Mouse (Mus musculus) granulocyte monocyte progenitor cell, adult 5-6 weeks (primary cell): ENCODE measurements around the gene H2afv. TPM values are rescaled to one million over a fixed set of nuclear protein-coding genes. Genes with fewer than 3 reads are reported as not detected.
A peak's percentile ranks its signal among the peaks of the same experiment; 100 is the strongest.
"Not testable (repeated sequence)": the region's sequence is repeated elsewhere in the genome, so short reads cannot be mapped to it uniquely, and the experiment has no call there.

ENCODE experiments used
- ATAC-seq: replicated peaks from 2 replicates; pipeline ENCODE4 v1.8.0; 2016; ENCODE audit warnings: mild to moderate bottlenecking, moderate TSS enrichment, inconsistent platforms; ENCODE audit not compliant: poor library complexity, severe bottlenecking
- total RNA-seq, 2 experiments: library from RNA; stranded (forward) in 1 of 2; stranded (reverse) in 1 of 2; fragments of 200-712, 200-1000 nt in 1 of 2; fragments of >200 nt in 1 of 2; fragmentation: Nextera tagmentation in 1 of 2; gene quantifications; 2 replicates each; pipeline ENCODE4 v1.2.3; 2014 to 2017

H2afv gene
- total RNA-seq, 2 experiments from 2014 or later: 143 to 264 TPM

DNA sequence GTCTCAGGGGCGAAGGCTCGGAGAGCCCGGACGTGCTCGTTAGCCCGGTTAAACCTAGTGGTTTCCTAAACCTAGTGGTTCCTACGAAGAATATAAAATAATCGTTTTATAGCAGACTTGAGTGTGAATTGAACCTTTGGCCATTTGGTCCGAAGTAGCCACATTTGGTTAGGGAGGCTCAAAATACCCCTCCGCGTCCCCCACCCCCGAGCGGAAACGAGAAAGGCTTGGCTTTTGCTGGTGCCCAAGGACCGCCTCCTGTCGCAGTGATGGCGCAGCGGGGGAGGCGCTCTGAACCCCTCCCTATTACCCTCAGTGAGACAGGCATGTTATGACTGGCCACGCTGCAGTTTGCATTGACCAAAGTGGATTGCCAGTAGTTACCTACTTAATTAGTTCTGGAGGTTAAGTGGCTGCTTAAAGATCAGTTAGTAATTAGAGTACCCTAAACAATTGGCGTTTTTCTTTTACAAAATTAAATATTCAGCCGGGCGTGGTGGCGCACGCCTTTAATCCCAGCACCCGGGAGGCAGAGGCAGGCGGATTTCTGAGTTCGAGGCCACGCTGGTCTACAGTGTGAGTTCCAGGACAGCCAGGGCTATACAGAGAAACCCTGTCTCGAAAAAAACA lies 27.7 kb downstream of the H2afv start:
- ATAC-seq: peak; percentile 36

DNA sequence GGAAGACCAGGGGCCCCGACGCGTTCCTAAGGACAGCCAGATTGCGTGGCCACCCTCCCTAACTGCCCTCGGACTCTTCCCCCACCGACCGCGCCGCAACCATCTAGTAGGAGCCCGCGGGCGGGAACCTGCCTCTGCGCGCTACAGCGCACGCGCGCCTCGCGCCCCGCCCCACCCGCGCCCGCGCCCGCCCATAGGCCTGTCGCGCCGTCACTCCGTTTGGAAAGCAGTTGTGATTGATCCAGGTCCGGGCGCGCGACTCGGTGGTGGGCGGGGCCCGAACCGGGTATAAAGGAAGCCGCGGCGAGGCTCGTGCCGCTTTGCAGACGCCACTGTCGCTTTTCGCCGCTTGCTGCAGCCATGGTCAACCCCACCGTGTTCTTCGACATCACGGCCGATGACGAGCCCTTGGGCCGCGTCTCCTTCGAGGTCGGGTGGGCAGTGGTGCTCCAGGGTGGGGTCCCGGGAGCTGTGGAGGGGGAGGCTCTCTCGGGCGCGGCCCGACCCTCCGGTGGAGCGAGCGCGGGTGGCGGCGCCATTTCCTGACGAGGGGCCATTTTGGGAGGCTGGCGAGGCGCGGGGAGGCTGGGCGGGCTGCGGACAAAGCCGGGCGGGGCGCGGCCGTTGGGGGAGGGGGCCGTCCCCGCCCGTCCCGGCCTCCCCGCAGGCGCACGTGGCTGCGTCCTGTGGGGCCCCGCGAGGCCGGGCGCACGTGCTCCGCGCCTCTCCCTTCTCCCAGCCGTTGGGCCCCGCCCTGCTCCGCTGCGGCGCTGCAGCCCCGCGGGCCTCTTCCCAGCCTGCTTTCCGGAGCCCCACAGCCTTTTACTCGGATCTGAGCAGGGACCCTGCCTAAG lies 28.5 kb downstream of the H2afv start:
- ATAC-seq: peak; percentile 66

DNA sequence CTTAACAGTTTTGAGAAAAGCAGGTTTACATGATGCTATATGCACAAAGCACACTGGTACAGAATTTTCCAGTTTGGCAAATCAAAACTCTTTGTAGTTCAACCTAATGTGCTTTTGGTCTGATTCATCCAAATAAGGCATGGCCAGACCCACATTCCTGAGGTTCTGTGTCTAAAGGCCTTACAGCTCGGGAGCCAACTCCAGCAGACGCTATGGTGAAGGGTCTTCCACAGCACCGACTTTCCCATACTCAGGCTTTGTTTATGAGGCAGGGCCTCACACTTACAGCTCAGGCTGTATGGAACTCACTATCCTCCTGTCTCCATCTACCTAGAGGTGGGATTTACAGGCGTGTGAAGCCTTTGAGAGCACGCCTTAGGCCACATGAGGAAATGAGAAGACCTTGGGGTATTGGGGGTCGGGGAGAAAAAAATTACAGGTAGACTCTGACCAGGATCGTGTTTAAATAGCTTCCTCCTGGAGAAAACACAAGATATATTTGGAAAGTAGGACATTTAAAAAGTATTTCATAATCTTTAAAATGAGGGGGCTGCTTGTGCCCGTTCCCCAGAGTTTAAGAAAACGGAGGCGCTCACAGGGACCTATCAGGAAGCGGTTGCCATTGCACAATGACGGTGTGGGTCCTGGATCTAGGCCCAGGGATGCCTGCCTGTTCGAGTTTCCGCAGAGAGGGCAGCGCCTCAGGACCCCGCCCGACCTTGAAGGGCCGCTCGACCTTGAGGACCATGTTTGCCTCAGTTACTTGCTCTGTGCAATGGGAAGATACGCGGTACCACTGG lies 29.3 kb downstream of the H2afv start, which contains the start of gene Ppia:
Gene Ppia, plus strand, starts transcription at position 693 of the 800 bp plus-strand sequence.
- ATAC-seq: peak; percentile 64

DNA sequence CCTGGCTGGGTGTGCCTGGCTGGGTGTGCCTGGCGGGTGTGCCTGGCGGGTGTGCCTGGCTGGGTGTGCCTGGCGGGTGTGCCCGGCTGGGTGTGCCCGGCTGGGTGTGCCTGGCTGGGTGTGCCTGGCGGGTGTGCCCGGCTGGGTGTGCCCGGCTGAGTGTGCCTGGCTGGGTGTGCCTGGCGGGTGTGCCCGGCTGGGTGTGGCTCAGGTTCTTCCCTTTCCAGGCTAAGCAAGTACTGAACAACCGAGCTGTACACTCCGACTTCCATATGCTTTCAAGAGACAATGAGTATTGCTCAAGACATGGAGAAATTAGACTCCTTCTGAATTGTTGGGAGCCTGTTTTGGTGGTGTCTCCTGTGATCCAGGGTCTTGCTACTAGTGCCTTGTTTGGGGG lies 31.0 kb downstream of the H2afv start:
- ATAC-seq: no peak

DNA sequence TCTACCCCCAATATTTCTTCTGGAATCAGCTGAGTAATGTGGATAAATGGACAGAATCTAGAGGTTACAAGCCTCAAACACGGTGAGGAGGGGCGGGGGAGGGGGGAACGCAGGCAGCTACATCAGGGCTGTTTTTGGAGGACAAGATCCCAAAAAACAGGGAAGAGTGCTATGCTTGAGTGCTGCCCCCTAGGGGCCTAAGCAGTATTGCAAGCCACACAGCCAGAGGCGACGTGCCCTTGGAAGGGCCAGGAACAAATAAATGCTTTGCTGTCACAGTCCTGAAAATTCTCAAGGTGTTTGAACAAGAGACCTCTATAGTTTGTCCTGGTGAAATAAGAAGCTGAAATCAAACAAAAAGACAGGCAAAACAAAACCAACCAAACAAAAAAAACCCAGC lies 32.6 kb downstream of the H2afv start:
- ATAC-seq: peak; percentile 16

DNA sequence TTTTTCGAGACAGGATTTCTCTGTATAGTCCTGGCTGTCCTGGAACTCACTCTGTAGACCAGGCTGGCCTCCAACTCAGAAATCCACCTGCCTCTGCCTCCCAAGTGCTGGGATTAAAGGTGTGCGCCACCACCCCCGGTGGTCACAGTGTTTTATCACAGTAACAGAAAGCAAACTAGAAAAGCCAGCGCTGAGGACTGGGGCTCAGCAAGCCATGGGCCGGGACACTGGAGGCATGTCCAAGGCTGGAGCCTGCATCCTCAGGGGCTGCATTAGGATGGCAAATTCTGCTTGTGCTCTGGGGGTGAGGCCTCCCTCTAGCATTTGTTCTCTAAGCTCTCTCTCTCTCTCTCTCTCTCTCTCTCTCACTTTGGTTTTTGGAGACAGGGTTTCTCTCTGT lies 33.5 kb downstream of the H2afv start:
- not testable (repeated sequence) for ATAC-seq

DNA sequence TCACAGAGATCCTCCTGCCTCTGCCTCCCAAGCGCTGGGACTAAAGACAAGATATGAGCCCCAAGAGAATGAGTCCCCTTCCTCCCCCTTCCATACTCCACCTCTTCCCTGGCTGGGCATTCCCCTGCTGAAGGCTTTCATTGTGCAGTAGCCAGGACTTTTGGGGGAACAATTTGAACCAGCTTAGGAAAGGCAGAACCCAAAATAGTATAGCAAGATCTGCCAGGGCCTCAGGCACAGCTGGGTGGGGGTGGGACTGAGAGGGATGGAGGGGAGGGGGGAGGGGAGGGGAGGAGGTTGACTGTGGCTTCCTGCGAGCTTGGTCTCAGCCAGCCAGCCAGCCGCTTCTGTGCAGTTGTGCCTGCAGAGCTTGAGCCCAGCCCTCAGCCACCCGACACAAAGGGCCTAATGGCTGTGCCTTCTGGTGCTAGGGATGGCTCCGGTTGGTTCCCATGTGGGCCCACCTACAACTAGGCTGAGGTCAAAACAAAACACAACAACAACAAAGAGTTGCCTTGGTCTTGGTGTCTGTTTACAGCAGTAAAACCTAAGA lies 34.1 kb downstream of the H2afv start:
- no peak for ATAC-seq

DNA sequence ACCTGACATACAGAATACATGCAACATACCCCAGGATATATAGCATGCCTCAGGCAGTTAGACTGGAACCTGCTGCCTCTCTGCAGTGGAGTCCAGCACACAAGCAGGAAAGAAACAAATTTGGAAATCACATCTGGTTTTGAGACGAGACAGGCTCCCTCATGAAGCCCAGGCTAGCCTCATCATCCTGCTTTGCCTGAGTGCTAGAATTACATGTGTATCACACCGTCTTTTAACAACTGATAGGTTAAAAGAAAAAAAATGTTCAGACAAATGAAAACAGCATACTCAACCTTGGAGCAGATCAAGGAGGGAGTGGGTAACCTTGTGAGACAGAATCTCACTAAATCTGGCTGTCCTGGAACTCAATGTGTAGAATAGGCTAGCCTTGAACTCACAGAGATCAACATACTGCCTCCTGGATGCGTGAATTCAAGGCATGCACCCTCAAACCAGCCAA lies 37.1 kb downstream of the H2afv start:
- no peak for ATAC-seq

DNA sequence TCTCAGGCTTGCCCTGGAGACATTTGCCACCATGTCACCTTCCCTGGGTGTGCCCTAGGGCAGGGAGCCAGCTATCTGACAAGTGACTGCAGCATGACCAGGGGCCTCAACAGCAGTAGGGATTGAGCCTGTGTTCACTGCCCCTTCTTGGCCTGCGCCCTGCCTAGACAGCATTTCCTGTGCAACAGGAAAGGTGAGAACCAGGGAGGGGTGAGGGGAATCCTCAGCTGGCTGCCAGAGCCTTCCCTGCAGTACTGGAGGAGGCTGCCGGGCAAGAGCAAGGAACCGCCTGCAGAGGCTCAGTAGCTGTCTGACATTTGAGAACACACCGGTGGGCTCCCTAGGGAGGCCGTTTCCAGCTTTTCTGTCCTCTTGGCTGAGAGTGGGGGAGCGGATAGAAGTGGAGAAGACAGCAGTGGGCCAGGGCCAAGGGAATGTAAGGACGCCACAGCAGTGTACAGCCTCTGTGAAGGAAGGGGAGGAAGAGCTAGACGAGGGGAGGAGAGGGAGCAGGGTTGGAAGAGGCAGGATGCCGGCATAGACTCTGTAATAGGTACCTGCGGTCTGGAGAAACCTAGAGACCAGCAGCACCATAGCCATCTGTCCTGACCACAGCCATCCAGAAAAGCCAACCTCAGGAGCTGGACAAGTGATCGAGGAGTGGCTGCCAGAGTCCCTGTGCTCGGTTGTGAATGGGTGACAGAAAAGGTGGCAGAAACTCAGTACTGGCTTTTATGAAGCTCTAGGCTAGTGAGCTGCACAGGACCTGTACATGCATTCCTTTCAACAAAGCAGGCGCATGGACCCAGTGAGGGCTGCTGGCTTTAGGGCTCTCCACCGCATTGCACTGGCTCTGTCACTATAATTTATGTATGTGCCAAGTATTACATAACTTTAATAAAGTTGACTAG lies 37.7 kb downstream of the H2afv start:
- no peak for ATAC-seq

DNA sequence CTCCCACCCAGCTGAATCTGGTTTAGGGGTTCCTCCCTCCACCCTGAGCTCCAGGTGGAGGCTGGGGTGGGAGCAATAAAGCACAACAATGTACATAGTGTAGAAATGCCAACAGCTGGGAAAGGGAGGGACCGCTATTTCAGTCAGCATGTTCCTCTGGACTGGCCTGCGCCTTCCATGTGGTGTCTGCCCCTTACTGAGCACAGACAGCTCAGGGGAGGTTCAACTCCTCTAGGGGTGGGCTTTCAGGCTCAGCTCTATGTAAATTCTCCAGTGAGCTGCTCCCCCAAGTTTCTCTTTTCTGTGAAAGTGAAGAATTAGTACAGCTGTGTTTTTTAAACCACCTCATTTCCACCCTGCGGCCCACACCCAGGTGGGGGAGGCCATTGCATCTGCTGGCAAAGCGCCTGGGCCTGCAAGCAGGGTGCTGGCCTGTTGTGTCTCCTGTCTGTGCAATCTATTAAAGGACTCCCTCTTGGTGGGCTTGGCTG lies 38.6 kb downstream of the H2afv start:
- no peak for ATAC-seq

DNA sequence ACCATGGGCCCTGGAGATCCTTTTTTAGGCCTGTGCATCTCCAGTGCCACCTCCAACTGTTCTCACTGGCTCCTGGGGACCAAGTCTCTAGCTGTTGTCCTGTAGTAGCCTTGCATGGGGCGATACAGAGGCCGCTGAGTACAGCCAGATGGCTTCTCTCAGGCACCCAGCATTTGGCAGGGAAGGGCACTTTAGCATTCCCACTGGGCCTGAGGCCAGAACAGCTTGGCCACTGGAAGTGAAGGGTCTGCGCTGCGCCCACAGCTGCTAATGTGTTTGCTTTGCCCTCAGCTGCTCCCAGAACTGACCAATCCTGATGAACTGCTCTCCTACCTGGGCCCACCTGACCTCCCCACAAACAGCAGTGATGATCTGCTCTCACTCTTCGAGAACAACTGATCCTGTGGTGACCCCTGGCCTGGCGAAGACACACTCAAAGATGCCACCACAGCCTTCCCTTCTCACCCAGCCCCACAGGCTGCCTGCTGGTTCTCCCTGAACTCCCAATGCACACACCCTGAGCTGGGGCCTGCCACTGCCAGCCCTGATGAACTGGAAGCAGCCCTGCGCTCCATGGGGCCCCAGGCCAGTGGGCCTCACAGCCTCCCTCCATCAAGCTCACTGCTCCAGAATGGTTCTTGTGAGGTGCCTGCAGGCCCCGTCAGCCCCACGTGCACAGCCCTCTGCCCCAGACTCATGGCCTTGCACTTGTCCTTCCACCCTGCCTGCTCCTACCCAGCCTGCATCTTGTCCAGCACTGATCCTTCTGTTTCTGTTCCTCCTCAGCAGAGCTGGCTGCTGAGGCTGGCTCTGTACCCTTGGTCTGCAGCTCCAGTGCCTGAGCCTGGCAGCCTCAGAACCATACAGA lies 39.3 kb downstream of the H2afv start:
- ATAC-seq: no peak

DNA sequence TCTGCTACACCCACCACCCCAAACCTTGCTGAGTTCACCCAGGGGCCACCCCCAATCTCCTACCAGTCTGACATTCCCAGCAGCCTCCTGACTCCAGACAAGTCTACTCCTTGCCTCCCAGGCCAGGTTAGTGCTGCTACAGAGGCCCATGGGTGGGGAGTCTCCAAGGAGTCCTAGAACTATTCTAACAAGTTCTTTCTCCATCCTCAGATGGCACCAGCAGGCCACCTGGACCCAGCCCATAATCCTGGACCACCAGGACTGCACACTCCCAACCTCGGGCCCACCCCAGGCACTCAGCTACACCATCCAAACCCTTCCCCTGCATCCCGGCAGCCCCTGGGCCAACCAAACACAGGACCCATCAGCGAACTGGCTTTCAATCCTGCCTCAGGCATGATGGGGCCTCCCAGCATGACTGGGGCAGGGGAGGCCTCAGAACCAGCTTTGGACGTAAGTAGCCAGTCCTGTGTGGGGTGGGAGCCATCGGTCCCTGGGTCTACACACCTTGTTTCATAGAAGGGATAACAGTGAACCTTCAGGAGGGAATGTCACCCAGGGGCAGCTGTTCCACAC lies 40.3 kb downstream of the H2afv start:
- no peak for ATAC-seq

DNA sequence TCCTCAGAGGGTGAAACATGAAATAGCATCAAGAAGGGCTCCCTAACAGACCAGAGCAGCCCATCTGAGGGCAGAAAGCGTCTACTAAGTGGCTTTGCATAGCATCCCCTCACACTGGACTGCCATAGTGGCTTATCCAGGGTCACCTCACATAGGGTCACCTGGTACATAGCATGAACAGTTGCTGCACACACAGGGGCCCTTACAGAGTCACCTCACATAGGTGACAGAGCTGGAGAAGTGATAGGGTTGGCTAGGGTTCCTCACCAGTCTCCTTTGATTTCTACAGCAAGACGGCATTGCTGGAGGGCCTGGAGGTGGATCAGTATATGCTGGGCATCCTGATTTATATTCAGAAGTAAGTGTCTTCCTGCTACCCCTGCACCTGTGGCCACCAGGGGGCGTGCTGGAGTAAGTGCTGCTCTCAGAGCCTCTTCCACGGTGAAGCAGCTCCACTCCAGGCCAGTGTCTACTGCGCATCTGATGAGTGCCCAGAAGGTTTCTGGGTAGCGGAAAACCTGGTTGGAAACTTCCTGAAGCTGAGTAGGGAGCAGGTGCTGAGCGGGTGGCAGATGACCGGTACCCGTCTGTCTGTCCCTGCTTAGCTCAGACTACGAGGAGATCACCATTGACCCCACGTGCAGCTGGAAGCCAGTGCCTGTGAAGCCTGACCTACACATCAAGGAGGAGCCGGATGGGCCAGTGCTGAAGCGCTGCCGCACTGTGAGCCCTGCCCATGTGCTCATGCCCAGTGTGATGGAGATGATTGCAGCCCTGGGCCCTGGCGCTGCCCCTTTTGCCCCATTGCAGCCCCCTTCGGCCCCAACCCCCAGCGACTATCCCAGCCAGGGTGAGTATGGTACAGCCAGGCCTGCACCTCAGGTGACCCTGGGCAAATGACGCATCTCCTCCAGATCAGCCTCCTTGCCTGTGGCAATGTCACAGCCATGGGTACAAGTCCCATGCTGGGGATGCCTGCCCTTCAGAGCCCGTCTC lies 41.4 kb downstream of the H2afv start:
- peak; percentile 77 for ATAC-seq

DNA sequence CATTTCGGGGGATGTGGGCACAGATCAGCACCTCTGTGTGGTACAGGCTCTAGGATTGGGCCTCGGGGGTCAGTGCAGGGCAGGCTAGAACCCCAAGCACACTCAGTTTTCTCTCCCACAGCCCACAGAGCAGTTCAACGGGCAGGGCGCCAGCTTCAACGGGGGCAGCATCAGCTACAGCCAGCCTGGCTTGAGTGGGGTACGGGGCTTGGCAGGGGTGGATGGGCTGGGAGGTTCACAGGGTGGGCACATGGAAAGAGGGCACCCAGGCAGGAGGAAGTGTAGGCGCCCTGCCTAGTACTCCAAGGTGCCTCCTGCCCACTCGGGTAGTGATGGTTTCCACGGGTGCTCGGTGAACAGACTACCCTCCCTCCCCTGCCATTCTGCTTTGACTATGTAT lies 46.1 kb downstream of the H2afv start:
- no peak for ATAC-seq

DNA sequence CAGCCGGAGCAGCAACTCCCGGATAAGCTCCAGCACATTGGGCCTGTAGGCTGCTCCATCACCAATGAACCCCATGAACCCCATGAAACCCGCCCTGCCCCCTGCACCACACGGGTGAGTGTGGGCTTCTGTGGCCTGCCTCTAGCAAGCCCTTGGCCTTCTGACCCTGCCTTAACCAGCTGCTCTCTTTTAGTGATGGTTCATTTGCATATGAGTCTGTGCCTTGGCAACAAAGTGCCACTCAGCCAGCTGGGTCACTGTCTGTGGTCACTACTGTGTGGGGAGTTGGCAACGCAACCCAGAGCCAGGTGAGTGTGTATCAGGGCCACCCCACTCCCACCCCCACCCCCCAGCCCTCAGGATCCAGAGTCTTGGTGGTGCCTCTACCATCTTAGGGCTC lies 48.7 kb downstream of the H2afv start:
- ATAC-seq: no peak

DNA sequence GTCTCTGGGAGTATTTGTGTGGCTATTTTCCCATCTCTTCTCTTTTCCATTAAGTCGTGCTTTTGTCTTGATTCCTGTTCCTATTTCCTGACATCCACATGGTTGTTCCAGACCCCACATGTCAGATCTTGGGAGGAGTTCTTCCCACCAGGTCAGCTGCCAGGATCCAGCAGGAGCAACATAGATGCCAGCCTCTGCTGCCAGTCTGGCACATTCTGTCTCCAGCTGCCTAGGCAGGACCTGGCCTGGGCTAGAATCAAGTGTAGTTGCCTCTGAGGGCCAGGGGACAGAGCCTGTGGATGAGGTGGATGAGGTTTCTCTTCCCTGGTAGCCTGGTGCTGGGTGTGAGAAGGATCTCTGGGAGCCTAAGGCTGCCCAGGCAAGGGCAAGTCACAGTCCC lies 50.4 kb downstream of the H2afv start:
- no peak for ATAC-seq

DNA sequence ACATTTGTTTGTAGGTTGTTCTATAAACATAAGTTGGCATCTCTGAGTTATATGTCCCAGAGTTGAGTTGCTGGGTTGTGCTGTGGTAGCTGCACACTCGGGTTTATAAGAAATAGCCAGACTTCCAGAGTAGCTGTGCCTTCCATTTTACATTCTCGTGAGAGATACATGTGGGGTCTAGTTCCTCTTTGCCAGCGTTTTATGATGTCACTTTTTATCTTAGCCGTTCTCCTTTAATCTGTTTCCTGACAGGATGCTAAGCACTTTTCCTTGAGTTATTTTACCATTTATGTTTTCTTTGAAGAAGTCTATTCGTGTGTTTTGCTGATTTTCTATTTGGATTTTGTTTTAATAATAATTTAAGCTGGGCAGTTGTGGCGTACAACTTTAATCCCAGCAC lies 51.4 kb downstream of the H2afv start:
- no peak for ATAC-seq
